Mouse (Mus musculus): Measurements from ENCODE around the gene Cnnm3. TPM values are rescaled to one million over a fixed set of nuclear protein-coding genes. Genes with fewer than 3 reads are reported as not detected.

Cnnm3 gene
- total and polyA plus RNA-seq, 3 experiments, result 4.2 to 9.9 TPM; not detected in 1

- H3K27me3 ChIP-seq (ENCODE audit: control insufficient read depth in 1 of 2, insufficient read depth in 2 of 2, low read length in 2 of 2), result no peaks in the 10 kb centered on the region
- no peaks in the 10 kb centered on the region for H3K4me1 ChIP-seq (ENCODE audit: control insufficient read depth in 1 of 2, insufficient read depth in 2 of 2, low read length in 2 of 2)
- no peak overlapping the region for H3K4me3 ChIP-seq (ENCODE audit: control insufficient read depth in 1 of 2, insufficient read depth in 1 of 2, low read depth in 2 of 2, low read length in 2 of 2)
- H3K79me2 ChIP-seq (ENCODE audit: control insufficient read depth, insufficient read depth, low read length, poor library complexity), result no peaks in the 10 kb centered on the region
- no peak overlapping the region for H3K9ac ChIP-seq (ENCODE audit: control insufficient read depth, low read depth, low read length, poor library complexity, severe bottlenecking)
- no peaks in the 10 kb centered on the region for H3K36me3 ChIP-seq (ENCODE audit: control insufficient read depth in 1 of 2, insufficient read depth in 2 of 2, low read length in 2 of 2)
- H3K9me3 ChIP-seq (replicated peaks; ENCODE audit: insufficient read depth, low read length), result no peaks in the 10 kb centered on the region
- DNase-seq (ENCODE audit: low read depth, low spot score), result peak; percentile 77
- H3K27ac ChIP-seq (ENCODE audit: control insufficient read depth, low read depth, low read length), result no peak overlapping the region
- TF ChIP-seq MYC (IDR thresholded peaks at IDR 0.05; ENCODE audit: low read depth, low read length) (no peak), SMC3 (IDR thresholded peaks at IDR 0.05; ENCODE audit: low read depth, low read length) (peak; percentile 87), EP300 (IDR thresholded peaks at IDR 0.05; ENCODE audit: low read depth in 1 of 2, low read length in 2 of 2) (no peak), E2F4 (IDR thresholded peaks at IDR 0.05; ENCODE audit: borderline replicate concordance, low read depth, low read length) (no peak), ZNF384 (IDR thresholded peaks at IDR 0.05; ENCODE audit: low read depth, low read length) (no peak), CTCF (IDR thresholded peaks at IDR 0.05 in 2 of 3, conservative IDR thresholded peaks at IDR 0.05 in 1 of 3; ENCODE audit: control insufficient read depth in 1 of 3, insufficient read depth in 1 of 3, low read depth in 2 of 3, low read length in 3 of 3, poor library complexity in 1 of 3, severe bottlenecking in 1 of 3) (peak; percentile 91 to 99 (median 92)), USF2 (IDR thresholded peaks at IDR 0.05; ENCODE audit: borderline replicate concordance in 1 of 2, insufficient read depth in 1 of 2, low read depth in 1 of 2, low read length in 2 of 2) (no peak), MAX (IDR thresholded peaks at IDR 0.05; ENCODE audit: low read length) (no peak), UBTF (IDR thresholded peaks at IDR 0.05; ENCODE audit: borderline replicate concordance, insufficient read depth, low read depth, low read length) (no peak), ZC3H11A (IDR thresholded peaks at IDR 0.05; ENCODE audit: low read depth, low read length) (peak; percentile 61), RAD21 (IDR thresholded peaks at IDR 0.05; ENCODE audit: low read depth, low read length) (peak; percentile 79), POLR2AphosphoS2 (IDR thresholded peaks at IDR 0.05; ENCODE audit: low read length) (no peak)
These were observed 10.4 kb upstream of the Cnnm3 start for GRCm38 (mm10) chr1:36501261-36501660.

GRCm38 (mm10) chr1:36508238-36508637 lies 3.4 kb upstream of the Cnnm3 start:
- H3K27me3 ChIP-seq (ENCODE audit: control insufficient read depth in 1 of 2, insufficient read depth in 2 of 2, low read length in 2 of 2), result no peaks in the 10 kb centered on the region
- no peaks in the 10 kb centered on the region for H3K9me3 ChIP-seq (replicated peaks; ENCODE audit: insufficient read depth, low read length)
- DNase-seq (ENCODE audit: low read depth, low spot score), result peak; percentile 28
- H3K79me2 ChIP-seq (ENCODE audit: control insufficient read depth, insufficient read depth, low read length, poor library complexity), result peaks cover 8% of the 10 kb centered on the region
- H3K4me3 ChIP-seq (ENCODE audit: control insufficient read depth in 1 of 2, insufficient read depth in 1 of 2, low read depth in 2 of 2, low read length in 2 of 2), result no peak overlapping the region
- no peak for TF ChIP-seq ZMIZ1 (IDR thresholded peaks at IDR 0.05; ENCODE audit: low read depth, low read length)
- TF ChIP-seq ZC3H11A (IDR thresholded peaks at IDR 0.05; ENCODE audit: low read depth, low read length), result no peak
- no peak for TF ChIP-seq JUND (IDR thresholded peaks at IDR 0.05; ENCODE audit: low read depth, low read length)
- no peak for TF ChIP-seq MXI1 (IDR thresholded peaks at IDR 0.05; ENCODE audit: low read depth, low read length)
- TF ChIP-seq GABPA (IDR thresholded peaks at IDR 0.05; ENCODE audit: low read depth, low read length), result no peak
- TF ChIP-seq ZNF384 (IDR thresholded peaks at IDR 0.05; ENCODE audit: low read depth, low read length), result no peak
- no peak for TF ChIP-seq EP300 (IDR thresholded peaks at IDR 0.05; ENCODE audit: low read depth in 1 of 2, low read length in 2 of 2)
- no peak for TF ChIP-seq POLR2AphosphoS5 (IDR thresholded peaks at IDR 0.05; ENCODE audit: borderline replicate concordance, low read depth, low read length)
- TF ChIP-seq MYB (IDR thresholded peaks at IDR 0.05; ENCODE audit: low read depth, low read length), result no peak
- no peak for TF ChIP-seq UBTF (IDR thresholded peaks at IDR 0.05; ENCODE audit: borderline replicate concordance, insufficient read depth, low read depth, low read length)
- no peak overlapping the region for H3K27ac ChIP-seq (ENCODE audit: control insufficient read depth, low read depth, low read length)
- peaks cover 0 to 1% of the 10 kb centered on the region in 2 experiments; a peak in 2 of 4 replicates for H3K36me3 ChIP-seq (ENCODE audit: control insufficient read depth in 1 of 2, insufficient read depth in 2 of 2, low read length in 2 of 2)
- H3K9ac ChIP-seq (ENCODE audit: control insufficient read depth, low read depth, low read length, poor library complexity, severe bottlenecking), result no peak overlapping the region
- peaks cover 0 to 7% of the 10 kb centered on the region in 2 experiments; a peak in 3 of 4 replicates for H3K4me1 ChIP-seq (ENCODE audit: control insufficient read depth in 1 of 2, insufficient read depth in 2 of 2, low read length in 2 of 2)

Data from MEL (cell line).